Mouse (Mus musculus) liver, embryonic 14.5 days (tissue): ENCODE measurements at regions not wholly inside any gene's neighbourhood (a gene's known extent, or its start where the extent isn't known, plus 50 kb on each side); places are given as distances from the start of the nearest gene placed in this dataset.

Source experiments
- CTCF ChIP-seq: IDR thresholded peaks from 2 replicates; pipeline ENCODE4 v1.5.1; 2016; ENCODE audit warnings: antibody characterized with exemption, low read depth, control low read depth
- EP300 ChIP-seq: IDR thresholded peaks from 2 replicates; pipeline ENCODE4 v1.6.1; 2016; ENCODE audit warnings: antibody characterized with exemption, low read depth

GRCm38 (mm10) chr8:26824189-26824941, 152.8 kb upstream of the Zfp703 start:
- TF ChIP-seq CTCF (no peak), EP300 (no peak)
